Mouse (Mus musculus) C2C12 (cell line): ENCODE measurements around the gene Smr3a.

Source experiments
- CEBPB ChIP-seq: IDR thresholded peaks from one replicate; pipeline ENCODE4 v1.6.1; 2011; ENCODE audit warnings: low read depth, mild to moderate bottlenecking, control low read depth, moderate library complexity
- CTCF ChIP-seq: IDR thresholded peaks from one replicate; pipeline ENCODE4 v1.5.1; 2011; ENCODE audit not compliant: control insufficient read depth, insufficient read depth, insufficient read length
- FOSL1 ChIP-seq: IDR thresholded peaks from one replicate; pipeline ENCODE4 v1.8.0; 2011; ENCODE audit warnings: mild to moderate bottlenecking, low read length; ENCODE audit not compliant: poor library complexity, insufficient read depth, severe bottlenecking
- MAX ChIP-seq: IDR thresholded peaks from one replicate; pipeline ENCODE4 v1.6.1; 2011; ENCODE audit warnings: mild to moderate bottlenecking, control low read depth
- MYOD1 ChIP-seq: IDR thresholded peaks from one replicate; pipeline ENCODE4 v1.6.1; 2011; ENCODE audit warnings: low read depth; ENCODE audit not compliant: control insufficient read depth, insufficient read length
- MYOG ChIP-seq: IDR thresholded peaks from one replicate; pipeline ENCODE4 v1.6.1; 2011; ENCODE audit not compliant: control insufficient read depth, insufficient read length; ENCODE audit errors: extremely low read depth
- USF1 ChIP-seq: IDR thresholded peaks from one replicate; pipeline ENCODE4 v1.6.1; 2011; ENCODE audit warnings: low read depth, mild to moderate bottlenecking, control low read depth, moderate library complexity

GRCm38 (mm10) chr5:88002249-88002648 is at the start of gene Smr3a:
- TF ChIP-seq MYOD1 = no peak
- no peak for TF ChIP-seq CTCF
- TF ChIP-seq MYOG = no peak
- no peak for TF ChIP-seq USF1
- TF ChIP-seq MAX = no peak
- no peak for TF ChIP-seq CEBPB
- no peak for TF ChIP-seq FOSL1
